Comparison of ENCODE assay signal across 8 mouse cellular contexts in genomic region chr13:17695898-17696580, GRCm38 (mm10). TPM values are rescaled to one million over a fixed set of nuclear protein-coding genes. Genes with fewer than 3 reads are reported as not detected.
A peak's percentile ranks its signal among the peaks of the same experiment; 100 is the strongest.
DNase-seq lines count a peak whose midpoint lies in the region; ATAC-seq lines count a peak whose summit lies in the region.

No protein-coding gene starts in this region.

- ATAC-seq in kidney, embryonic 14.5 days (ENCODE audit: low FRiP score, low TSS enrichment) = no peak
- no peak for ATAC-seq in forebrain, embryonic 15.5 days (replicated peaks)
- no peak for ATAC-seq in megakaryocyte progenitor cell, adult 5-6 weeks (replicated peaks; ENCODE audit: poor library complexity)

- no peak for DNase-seq in kidney, adult 8-10 months
- peak; percentile 9 for DNase-seq in MN1 (ENCODE audit: low spot score)
- DNase-seq in mesoderm, embryonic 11.5 days (ENCODE audit: low read depth, low spot score) = peak; percentile 6
- DNase-seq in right cerebral cortex, postnatal 14 days = no peak
- DNase-seq in kidney, postnatal 10 days = no peak

- WGBS in kidney, embryonic 14.5 days = 11% methylated on average over 7 of the region's 7 CpGs
- WGBS in forebrain, embryonic 15.5 days = 18% methylated on average over 7 of the region's 7 CpGs

- H3K27ac ChIP-seq in kidney, embryonic 14.5 days (ENCODE audit: low read depth, low read length) = no peak overlapping the region
- H3K27ac ChIP-seq in forebrain, embryonic 15.5 days (replicated peaks) = peak overlapping the region; percentile 95

- peak overlapping the region; percentile 62 for H3K4me3 ChIP-seq in kidney, embryonic 14.5 days (ENCODE audit: low read length)
- peak overlapping the region; percentile 83 for H3K4me3 ChIP-seq in forebrain, embryonic 15.5 days

- no peaks in the 10 kb centered on the region for H3K4me1 ChIP-seq in kidney, embryonic 14.5 days (ENCODE audit: control insufficient read depth, insufficient read depth, low read length)
- peaks cover 13% of the 10 kb centered on the region for H3K4me1 ChIP-seq in forebrain, embryonic 15.5 days

- no peaks in the 10 kb centered on the region for H3K27me3 ChIP-seq in kidney, embryonic 14.5 days (ENCODE audit: control insufficient read depth, insufficient read depth, low read length)
- H3K27me3 ChIP-seq in forebrain, embryonic 15.5 days = no peaks in the 10 kb centered on the region

- H3K9ac ChIP-seq in kidney, embryonic 14.5 days (ENCODE audit: low read depth, low read length) = peak overlapping the region; percentile 81
- H3K9ac ChIP-seq in forebrain, embryonic 15.5 days (replicated peaks) = peak overlapping the region; percentile 81

- H3K36me3 ChIP-seq in kidney, embryonic 14.5 days (ENCODE audit: control insufficient read depth, insufficient read depth, low read length) = peaks cover 3% of the 10 kb centered on the region; the same call in 1 of the 2 replicates
- no peaks in the 10 kb centered on the region for H3K36me3 ChIP-seq in forebrain, embryonic 15.5 days

- no peaks in the 10 kb centered on the region for H3K9me3 ChIP-seq in kidney, embryonic 14.5 days (ENCODE audit: control insufficient read depth, low read length)
- no peaks in the 10 kb centered on the region for H3K9me3 ChIP-seq in forebrain, embryonic 15.5 days

- peak overlapping the region; percentile 81 for H3K4me2 ChIP-seq in kidney, embryonic 14.5 days (replicated peaks; ENCODE audit: low read depth, low read length)
- peak overlapping the region; percentile 73 for H3K4me2 ChIP-seq in forebrain, embryonic 15.5 days (replicated peaks)

RNA-seq across cellular contexts. Expression of gene Sugct, which starts 0.7 kb away (rescaled TPM):
- 6.3 and 6.9 TPM in 2 replicates for polyA plus RNA-seq in kidney, embryonic 14.5 days (2014; fragmentation: Nextera tagmentation; extraction: Ambion mirVana)
- polyA plus RNA-seq in forebrain, embryonic 15.5 days (2015; fragmentation: Nextera tagmentation; extraction: Ambion mirVana) = 2.4 and 3.2 TPM in 2 replicates
- total RNA-seq in megakaryocyte progenitor cell, adult 5-6 weeks (2015) = 1.1 and 1.4 TPM in 2 replicates
- total RNA-seq in megakaryocyte progenitor cell, adult 5-6 weeks (2017) = 2.2 and 2.7 TPM in 2 replicates

RNA-seq across cellular contexts. Expression of gene Mplkip, which starts 1.0 kb away (rescaled TPM):
- 66.7 and 73.3 TPM in 2 replicates for polyA plus RNA-seq in kidney, embryonic 14.5 days (2014; fragmentation: Nextera tagmentation; extraction: Ambion mirVana)
- polyA plus RNA-seq in forebrain, embryonic 15.5 days (2015; fragmentation: Nextera tagmentation; extraction: Ambion mirVana) = 50.5 and 51.9 TPM in 2 replicates
- 69.3 and 84.3 TPM in 2 replicates for total RNA-seq in megakaryocyte progenitor cell, adult 5-6 weeks (2015)
- 24.4 and 24.9 TPM in 2 replicates for total RNA-seq in megakaryocyte progenitor cell, adult 5-6 weeks (2017)

Comparison
In these comparisons a context has a peak if more than half of its experiments do, and no peak if none do; other contexts are left out.
1. DNase-seq: peak in MN1 (single experiment) and mesoderm, embryonic 11.5 days (single experiment); none in kidney, adult 8-10 months (0 of 2), right cerebral cortex, postnatal 14 days (single experiment) and kidney, postnatal 10 days (single experiment).